Mouse (Mus musculus) activated CD4-positive, CD25-positive, alpha-beta regulatory T cell, adult 4 months (primary cell): ENCODE data around the gene Nup98. TPM values are rescaled to one million over a fixed set of nuclear protein-coding genes. Genes with fewer than 3 reads are reported as not detected.

Source experiments
- ATAC-seq: one replicate; pipeline ENCODE4 v1.8.0; 2017
- polyA plus RNA-seq, 2 experiments: library from polyadenylated mRNA; unstranded; fragments of 100-300 nt; shearing (Covaris generic); gene quantifications; one replicate each; pipeline ENCODE4 v1.2.1; 2017

Nup98 gene
- polyA plus RNA-seq, 2 experiments from 2014 or later = 33.8 to 33.9 TPM

DNA sequence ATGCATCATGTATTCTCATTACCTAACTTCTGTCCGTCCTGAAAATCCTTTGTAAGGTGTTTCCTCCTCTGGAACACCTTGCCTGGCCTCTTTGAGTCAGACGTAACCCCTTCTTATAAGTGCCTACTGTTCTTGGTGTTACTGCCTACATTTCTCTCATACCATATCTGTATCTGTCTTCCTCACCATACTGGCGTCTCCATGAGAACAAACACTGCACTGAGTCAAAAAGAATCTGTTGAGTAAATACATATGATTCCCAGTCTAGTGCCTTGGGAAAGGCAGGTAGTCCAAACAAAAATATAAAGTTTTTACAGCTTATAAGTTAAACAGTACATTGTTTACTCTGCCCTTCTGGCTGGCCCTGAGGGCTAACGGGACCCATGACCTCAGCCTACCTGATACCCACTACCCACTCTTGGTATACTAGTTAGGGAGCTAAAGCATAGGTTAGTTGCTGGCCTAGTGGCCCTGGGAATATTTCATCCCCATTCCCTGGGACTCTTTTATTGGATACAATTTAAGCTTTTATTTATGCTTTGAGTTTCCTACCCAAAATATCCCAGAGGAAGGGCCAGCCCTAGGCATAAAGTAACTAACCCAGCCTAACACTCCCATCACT, 18.2 kb upstream of the Nup98 start:
- no peak for ATAC-seq

DNA sequence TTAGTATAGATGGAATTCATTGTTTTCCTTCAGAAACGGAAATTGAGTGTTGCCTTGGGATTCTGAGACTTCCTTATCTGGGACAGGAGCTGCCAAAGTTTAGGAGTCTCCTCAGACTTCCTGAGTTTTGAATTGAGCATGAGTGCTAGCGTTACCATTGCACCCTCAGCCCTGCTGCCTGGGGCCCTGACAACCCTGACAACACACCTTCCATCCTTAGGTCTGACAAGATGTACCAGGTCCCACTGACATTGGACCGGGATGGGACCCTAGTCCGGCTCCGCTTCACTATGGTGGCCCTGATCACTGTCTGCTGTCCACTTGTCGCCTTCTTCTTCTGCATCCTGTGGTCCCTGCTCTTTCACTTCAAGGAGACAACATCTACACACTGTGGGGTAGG, 16.1 kb upstream of the Nup98 start:
- no peak for ATAC-seq

DNA sequence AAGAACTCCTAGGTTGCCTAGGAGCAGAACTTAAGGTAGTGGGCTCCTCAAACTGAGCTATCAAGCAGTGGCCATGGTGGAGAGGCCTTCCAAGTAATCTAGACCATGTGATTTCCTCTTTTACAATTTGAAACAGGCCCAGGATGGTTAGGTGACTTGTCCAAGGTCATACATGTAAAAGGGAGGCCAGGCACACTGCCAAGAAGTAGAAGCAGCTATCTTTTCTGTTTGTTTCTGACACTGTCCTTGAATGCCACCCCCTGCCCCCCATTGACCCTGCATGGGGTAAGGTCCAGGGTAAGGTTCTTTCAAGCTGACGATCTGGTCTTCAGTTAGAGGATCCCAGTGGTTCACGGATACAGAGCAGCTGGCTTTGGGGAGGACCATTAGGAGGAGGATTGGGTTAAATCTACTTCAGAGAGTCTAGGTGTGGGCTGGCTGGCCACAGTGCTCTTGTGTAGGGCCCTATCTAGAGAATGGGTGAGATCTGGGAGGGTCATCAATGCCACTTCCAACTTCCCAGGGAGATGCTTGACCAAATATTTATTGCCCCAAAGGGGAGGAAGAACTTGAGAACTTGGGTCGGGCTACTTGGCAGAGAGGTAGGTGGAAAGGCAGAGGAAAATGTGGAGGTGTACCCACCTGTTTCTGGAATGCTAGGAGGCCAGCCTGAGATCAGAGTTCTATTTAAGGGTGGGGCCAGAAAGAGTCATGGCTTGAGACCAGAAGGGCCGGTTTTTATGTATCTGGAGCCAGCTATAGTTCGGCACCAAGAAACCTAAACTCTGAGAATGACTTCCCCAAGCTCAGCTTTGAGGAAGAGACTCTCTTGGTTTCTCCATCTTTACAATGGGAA, 14.1 kb upstream of the Nup98 start:
- ATAC-seq = no peak

DNA sequence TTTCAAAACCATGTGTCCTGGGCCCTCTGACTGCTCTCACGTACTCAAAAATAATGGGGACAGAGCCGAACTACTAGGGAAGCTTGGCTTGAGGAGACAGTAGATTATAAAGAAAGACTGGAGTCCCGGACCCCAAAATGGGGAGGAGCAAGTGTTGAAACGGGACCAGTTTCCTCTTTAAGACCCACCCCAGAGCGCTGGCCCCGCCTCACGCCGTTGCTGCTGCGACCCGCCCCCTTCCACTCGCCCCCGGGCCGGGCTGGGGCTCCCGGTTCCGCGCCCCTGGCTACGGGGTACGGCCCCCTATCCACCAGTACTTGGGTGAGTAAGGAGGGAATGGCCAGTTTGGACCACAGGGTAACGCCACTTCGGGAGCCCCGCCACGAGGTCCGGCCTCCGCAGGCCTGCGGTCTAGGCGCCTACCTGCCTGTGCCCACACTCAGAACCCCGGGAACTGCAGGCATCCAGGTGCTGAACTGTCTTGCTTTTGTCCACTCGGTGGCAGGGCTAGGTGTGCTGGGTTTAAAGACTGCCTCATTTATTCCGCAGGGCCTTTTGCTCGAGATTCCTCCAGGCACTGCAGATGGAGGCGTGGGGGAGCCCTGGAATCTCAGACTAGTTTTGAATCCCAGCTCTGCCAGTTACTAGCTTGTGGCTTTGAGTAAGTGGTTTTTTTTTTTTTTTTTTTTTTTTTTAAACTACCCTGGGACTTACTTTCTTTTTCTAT, 13.0 kb upstream of the Nup98 start:
- ATAC-seq = peak; percentile 66

DNA sequence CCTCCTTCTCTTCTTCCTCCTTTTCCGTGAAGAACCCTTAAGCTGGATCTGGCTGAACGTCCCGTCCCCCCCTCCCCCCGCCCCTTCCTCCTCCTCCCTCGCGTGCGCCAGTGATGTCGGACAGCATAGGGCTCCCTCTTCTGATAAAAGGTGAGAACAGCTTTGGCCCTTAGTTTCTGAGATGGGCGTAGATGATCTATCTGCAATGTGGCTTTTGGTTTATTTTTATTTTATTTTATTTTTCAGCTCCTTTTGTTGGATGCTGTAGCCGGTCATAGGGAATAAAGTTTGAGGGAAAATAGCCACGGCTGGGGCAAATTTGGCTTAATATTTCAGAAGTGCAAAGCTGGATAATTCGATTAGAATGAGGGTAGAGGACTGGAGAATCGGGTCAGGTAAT, 12.4 kb upstream of the Nup98 start:
- ATAC-seq = peak; percentile 73

DNA sequence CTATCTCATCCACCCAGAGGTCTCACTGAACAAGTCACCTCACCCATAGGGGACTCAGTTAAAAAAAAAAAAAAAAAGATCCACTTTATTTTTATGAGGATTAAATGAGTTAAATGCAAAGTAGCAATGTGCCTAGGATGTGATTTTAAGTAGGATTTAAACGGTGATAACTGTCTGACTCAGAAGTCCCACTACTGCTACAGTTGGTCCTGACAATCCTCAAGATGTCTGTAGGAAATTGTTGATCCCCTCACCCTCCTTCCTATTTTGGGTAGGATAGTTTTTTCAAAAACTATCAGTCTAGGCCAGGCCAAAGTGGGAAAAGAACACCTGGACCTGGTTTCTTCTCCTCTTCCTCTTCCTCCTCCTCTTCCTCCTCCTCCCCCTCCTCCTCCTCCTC, 11.9 kb upstream of the Nup98 start:
- no peak for ATAC-seq

DNA sequence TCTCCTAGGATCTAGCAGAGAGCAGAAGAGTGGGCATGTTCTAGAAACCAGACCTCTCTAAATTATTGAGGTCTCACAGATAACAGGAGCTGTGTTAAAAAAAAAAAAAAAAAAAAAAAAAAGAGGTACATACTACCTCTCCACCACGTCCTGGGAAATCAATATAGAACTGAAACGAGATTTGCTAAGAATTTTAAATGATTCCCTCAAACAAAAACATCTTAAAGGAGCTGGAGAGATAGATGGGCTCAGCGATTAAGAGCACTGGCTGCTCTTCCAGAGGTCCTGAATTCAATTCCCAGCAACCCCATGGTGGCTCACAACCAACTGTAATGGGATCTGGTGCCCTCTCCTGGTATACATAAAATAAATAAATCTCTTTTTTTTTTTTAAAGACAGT, 1.1 kb upstream of the Nup98 start:
- ATAC-seq = no peak

DNA sequence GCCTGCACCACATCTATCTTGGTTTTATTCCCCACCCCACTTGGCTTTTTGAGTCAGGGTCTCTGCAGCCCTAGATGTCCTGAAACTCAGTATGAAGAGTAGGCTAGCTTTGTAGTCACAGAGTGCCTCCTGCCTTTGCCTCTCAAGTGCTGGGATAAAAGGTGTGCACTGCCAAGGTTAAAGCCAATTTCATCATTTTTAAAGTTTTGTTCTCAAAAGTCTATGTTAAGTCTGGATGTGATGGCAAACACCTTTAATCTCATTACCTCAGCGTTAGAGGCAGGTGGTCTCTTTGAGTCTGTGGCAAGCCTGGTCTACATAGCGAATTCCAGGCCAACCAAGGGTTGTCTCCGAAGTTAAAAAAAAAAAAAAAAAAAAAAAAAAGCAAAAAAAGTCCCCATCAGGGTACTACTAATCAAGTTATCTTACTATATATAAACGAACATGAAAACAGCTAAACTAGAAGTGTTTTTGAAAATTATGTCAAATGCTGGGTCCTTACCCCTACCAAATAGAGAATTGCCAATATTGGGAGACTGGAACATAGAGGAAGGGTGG, 1.1 kb downstream of the Nup98 start:
- ATAC-seq = no peak

DNA sequence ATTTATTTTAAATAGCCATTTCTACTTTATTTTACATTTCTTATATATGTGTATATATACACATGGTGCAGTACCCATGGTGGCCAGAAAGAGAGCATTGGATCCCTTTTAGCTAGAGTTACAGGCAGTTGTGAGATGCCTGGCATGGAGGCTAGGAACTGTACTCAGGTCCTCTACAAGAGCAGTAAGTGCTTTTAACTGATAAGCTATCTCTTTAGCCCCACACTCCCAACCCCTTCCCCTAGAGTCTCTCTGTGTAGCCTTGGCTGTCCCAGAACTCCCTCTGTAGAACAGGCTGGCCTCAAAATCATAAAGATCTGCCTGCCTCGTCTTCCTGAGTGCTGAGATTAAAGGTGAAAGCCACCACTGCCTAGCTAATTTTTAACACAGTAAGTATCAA, 4.3 kb downstream of the Nup98 start:
- no peak for ATAC-seq

DNA sequence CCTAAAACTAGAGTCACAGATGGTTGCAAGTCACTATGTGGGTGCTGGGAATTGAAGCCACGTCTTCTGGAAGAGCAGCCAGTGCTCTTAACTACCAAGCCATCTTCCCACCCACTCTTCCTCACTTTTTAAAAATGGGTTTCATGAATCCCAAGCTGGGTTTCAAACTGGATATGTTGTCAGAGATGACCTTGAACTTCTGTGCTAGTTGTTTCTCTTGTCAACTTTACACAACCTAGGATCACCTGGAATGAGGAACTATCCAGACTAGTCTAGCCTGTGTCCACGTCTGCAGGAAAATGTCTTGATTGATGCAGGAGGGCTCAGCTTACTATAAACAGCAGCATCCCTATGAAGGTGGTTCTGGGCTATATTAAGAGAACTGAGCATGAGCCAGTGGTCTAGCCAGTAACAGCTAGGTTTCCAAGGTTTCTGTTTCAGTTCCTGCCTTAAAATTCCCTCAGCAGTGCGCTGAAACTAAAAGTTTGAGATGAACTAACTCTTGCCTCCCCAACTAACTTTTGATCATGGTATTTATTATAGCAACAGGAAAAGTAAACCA, 5.6 kb downstream of the Nup98 start:
- ATAC-seq = no peak

DNA sequence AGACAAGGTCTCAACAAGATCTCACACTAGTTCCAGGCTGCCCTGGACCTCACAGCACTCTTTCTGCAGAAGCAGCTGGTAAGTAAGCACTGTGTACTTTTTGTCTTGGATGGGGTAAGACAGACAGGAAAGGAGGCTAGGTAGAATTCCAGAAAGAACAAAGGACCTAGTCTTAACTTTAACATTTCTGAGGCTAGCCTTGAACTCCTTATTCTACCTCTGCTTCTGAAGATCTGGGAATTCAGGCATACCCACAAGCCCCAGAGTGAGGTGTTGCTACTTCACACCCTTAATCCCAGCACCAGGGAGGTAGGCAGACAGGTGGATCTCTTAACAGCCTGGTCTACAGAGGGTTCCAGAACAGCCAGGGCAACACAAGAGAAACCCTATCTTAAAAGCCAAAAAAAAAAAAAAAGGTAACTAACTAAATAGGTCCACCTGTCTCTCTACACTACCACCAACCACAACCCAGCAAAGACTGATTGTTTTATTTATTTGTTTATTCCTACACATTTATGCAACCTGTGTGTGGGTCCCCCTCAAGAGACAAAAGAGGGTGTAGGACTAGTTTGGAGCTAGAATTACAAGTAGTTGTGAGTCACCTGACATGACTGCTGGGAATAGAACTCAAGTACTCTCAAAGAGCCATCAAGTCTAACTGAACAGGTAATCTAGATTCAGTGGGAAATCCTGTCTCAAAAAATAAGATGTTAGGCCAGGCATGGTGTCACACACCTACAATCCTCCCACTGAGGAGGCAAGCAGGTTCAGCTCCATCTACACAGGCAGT, 8.8 kb downstream of the Nup98 start:
- no peak for ATAC-seq

DNA sequence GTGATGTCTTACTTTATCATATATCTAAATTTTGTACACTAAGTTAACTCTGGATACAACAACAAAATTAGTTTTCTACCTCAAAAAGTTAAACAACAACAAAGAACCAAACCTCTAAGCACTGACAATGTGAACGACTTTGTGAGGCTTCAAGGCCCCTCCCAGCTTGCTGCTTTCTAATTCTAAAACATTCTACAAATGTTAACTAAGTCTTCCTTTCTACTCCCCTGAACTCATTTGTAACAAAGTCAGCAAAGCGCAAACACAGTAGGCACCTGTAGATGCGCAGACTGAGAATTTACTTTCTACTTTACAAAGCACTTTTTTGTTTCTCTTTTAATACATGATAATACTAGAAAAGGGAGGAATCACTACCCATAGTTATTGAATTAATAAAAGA, 9.4 kb downstream of the Nup98 start:
- ATAC-seq = no peak

DNA sequence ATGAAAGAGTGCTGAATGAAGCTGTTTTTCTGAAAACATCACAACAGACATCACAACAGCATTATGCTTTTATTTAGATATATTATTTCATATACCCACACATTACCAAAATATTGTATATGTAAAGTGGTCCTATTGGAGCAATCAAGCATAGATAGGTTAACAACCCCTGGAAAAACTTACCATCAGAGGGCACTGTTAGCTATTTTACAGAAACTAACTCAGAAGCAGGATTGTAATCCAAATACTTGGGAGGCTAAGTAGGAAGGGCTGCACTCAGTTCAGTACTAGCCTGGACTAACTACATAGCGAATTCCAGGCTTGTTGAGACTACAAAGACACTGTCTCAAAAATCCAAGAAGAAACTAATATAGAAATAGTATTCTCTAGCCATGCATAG, 17.6 kb downstream of the Nup98 start:
- ATAC-seq = no peak

DNA sequence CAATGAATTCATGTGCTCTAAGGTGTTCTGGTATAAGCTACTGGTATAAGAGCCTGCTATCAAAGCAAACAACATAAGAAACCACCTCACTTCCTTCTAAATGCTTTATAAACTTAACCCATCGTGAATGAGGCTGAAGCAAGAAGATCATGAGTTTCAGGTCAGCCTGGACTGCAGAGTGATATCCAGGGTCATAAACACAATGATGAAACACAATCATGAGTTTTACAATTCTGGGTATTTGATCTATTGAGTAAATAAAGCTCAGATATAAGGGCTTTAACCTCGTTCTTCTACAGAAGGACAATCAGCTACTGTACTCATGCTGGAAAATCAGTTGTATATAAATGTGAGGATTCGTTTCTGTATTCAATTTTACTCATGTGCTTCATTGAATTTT, 26.1 kb downstream of the Nup98 start:
- ATAC-seq = no peak

DNA sequence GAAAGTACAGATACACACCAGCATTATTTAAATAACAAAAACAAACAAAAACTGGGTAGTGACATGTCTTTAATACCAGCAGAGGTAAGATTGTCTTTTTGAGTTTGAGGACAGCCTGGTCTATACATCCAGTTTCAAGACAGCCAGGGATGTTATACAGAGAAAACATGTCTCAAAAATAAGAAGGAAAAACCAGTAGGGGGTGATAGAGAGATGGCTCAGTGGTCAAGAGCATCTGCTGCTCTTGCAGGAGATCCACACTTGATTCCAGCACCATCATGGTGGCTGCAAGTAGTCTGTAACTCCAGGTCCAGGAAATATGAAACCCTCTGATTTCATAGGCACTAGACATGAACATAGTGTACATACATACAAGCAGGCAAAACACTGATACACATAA, 39.7 kb downstream of the Nup98 start:
- ATAC-seq = no peak

DNA sequence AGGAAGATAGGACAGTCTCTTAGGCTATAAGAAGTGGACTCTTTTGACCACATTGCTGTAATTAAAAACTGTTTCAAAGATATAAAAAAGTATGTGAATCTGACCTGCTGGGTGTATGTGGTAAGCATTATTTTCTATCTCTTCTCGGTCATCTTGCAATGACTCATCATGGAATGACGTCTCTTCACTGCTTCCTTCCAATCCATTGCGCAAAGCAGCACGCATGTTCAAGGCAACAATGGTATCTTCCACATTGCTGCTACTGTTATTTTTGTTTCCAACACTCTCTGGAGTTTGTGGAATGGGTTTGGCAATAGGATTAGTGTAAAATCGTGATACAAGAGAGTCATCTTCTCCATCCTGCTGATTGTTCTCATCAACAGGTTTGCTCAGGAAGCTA, 56.3 kb downstream of the Nup98 start:
- no peak for ATAC-seq

DNA sequence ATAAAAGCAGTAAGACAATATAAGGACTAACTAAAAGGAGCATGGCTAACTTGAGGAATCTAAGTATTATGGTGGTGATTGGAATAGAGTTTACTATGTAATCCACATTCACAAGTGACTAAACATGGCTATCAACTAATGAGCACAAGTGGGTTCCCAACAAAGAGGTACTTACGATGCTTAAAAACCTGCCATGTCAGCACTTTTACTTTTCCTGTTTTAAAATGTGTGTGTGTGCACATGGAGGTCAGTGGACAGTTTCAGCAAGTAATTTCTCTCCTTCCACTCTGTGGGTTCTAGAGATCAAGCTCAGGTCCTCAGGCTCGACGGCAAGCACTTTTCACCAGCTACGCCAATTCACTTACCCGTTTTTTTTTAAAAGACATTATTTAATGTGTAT, 72.1 kb downstream of the Nup98 start:
- no peak for ATAC-seq

DNA sequence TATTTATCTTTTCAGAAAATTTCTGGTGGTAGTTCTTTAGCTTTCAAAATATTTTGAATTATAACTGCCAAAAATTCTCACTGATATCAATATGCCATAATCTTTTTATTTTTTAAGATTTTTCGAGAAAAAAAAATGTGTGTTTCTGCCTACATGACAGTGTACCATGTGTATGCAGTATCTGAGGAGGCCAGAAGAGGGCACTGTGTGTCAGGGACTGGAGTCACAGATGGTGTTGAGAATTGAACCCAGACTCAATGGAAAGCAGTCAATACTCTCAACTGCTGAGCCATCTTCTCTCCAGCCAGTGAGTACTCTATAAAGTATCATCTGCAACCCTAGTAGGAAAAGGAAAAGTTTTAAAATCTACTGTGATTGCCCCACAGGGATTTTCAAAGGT, 72.5 kb downstream of the Nup98 start:
- ATAC-seq = no peak

DNA sequence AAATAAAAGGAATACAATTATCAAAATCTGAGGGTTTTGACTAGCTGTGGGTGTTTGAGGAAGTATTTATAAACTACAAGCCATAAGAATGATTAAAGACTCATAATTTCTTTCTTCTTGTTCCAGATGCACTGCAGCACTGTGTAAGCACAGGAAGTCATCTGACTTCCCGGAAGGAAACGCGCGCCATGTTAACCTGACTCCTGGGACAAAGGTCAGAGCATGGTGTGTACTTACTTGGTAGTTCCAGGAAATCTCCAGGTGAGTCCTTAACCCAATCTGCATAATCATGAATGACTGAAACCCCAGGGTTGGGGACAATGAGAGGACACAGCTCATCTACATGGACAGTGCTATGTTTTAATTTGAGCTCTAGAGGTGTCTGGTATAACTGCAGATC, 77.6 kb downstream of the Nup98 start:
- ATAC-seq = no peak

DNA sequence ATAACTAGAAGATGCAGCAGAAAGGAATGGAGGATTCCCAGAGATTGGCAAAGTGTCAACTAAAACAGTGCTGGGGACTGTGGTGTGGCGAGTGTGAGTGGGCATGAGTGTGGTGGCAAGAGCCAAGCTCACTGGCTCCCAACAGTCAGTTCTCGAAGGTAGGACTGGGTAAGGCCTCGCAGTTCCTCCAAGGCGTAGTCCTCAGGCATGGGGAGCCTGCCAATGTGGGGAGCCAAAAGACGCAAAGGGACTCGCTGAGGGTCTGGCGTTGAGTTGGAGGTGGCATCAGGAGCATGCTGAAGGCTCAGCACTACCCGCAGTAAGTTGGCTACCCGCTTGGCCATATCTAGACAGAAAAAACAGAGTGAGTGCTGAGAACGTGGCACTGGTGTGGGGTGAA, 89.7 kb downstream of the Nup98 start:
- no peak for ATAC-seq

DNA sequence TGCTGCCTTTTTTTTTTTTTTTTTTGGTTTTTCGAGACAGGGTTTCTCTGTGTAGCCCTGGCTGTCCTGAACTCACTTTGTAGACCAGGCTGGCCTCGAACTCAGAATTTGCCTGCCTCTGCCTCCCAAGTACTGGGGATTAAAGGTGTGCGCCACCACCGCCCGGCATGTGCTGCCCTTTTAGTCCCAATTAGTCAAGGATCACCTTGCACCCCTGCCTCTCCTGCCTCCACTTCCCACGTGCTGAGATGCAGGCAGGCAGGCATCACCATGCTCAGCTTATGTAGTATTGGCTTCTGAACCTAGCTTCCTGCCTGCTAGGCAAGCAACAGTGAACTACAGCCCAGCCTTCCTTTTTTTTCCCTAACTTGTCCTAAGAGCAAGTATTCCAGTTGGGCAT, 92.6 kb downstream of the Nup98 start:
- ATAC-seq = no peak

DNA sequence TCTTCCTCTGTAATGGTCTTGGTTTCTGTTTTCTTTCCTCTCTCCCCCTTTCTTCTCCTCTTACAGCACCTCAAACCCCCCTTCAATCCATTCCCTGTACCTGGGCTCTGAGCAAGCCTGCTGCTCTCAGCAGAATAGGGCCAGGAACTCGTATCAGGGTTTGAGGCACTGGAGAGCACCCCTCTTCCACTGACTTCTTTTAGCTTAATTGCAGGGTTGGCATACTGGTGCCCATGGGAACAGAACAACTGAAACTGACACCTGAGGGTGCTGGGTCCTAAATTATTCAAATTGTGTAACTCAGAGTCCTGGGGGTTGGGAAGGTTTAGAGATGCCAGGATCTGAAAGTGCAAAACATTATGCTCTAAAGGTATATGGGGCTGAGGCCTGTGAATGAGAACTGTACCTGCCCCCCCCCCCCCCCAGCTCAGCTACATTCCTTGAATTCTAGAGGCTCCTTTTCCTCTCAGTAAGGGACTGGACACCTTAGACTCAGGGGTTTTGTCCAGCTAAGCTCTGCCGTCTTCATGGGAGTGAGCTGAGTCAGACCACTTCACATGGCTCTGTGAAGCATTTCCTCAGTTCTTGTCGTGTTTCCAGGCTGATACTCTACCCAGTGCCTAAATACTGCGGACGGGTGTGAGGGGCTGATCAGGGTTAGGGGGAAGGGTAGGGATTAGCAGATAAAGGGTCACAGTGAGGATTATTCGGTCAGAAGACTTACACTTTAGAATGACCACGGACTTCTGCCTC, 93.2 kb downstream of the Nup98 start, which contains the start of gene Chrna10:
TSS of gene Chrna10 (minus strand) at position 250 of the 753 bp plus-strand sequence.
- ATAC-seq = no peak
